Mouse (Mus musculus) heart, adult 2 months (tissue): Measurements from ENCODE around the gene Trim25.

Experiments
- CTCF ChIP-seq: fragments of 200-600 bp; IDR thresholded peaks from 2 replicates; pipeline ENCODE4 v1.8.1; 2022; ENCODE audit warnings: antibody characterized with exemption, mild to moderate bottlenecking, moderate library complexity
- EP300 ChIP-seq: fragments of 200-500 bp; IDR thresholded peaks from 2 replicates; pipeline ENCODE4 v1.6.1; 2011; ENCODE audit warnings: low read depth, low read length, control low read depth; ENCODE audit not compliant: insufficient read depth
- POLR2A ChIP-seq: fragments of 200-500 bp; IDR thresholded peaks from 2 replicates; pipeline ENCODE4 v1.6.1; 2011; ENCODE audit warnings: mild to moderate bottlenecking, low read depth, low read length, control low read depth; ENCODE audit not compliant: insufficient read depth

DNA sequence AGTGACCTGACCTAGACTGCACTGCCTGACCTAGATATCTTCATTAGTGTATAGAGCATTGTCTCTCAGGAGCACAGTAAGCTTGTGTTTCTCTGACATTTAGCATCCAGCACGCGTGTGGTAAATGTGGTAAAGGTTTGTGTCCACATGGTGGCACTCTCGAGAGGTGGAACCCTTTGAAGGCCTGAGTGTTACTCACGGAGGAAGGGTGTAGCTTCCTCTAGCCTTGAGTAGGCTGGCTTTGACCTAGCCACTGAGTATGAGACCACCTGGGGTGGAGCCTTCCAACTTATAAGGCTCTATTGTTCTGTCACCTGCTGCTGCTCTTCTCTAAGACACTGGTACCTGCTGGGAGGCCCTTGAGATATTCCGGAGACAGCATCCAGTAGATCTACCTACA is 5.6 kb upstream of the Trim25 start:
- TF ChIP-seq CTCF (peak; percentile 89), POLR2A (0 out of 2 replicates have a peak, but pooled peaks have one; percentile 31), EP300 (peak; percentile 98)
